Mouse (Mus musculus): ENCODE results near the gene Gm20479. TPM values are rescaled to one million over a fixed set of nuclear protein-coding genes. Genes with fewer than 3 reads are reported as not detected.

The Gm20479 gene
- polyA plus RNA-seq, 1 experiment = not detected

DNA sequence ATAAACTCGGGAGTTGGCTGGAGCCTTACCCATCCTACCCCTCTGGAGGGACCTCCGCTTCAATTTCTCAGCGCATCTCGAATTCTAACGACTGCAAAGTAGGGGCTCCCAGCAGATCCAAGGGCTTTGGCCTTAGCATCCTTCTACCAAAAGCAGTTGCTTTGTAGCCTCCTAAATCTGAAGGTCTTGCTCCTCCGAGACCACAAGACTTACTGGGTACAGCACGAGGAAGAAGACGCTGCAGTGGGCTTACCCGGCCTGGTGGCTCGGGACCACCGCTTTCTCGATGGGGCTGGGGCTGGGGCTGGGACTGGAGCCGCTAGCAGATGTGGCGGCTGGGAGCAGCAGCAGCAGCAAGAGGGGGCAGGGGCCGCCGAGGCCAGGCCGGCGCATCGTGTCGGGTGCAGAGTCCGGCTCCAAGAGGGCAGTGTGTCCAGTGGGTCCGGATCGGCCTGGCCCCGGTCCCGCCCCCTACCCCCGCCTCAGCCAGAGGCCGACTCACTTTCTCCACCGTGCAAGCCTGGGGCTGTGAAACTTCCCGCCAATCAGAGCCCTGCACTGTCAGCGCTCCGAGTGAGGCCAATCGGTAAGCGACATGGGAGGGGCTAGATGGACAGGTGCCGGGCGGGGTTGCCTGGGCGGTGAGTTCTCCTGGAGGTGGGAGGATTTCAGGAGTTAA, 19.9 kb downstream of the Gm20479 start, which contains the start of gene Ltbp4:
Gene Ltbp4, minus strand, starts transcription at position 518 of the 679 bp plus-strand sequence.
- no peak for TF ChIP-seq CTCF (IDR thresholded peaks at IDR 0.05; ENCODE audit: insufficient read depth, low read length)
- TF ChIP-seq POLR2A (IDR thresholded peaks at IDR 0.05; ENCODE audit: borderline replicate concordance, extremely low read depth, low read depth, low read length) = no peak
- DNase-seq = peak; percentile 49
- 4% methylated on average over 36 of the region's 36 CpGs for WGBS
- Histone ChIP-seq H3K4me3 (replicated peaks; ENCODE audit: extremely low read depth, low read depth, low read length) (no peak within 1 kb of the TSS), H3K4me1 (ENCODE audit: control insufficient read depth, insufficient read depth, low read length) (no peaks in the 10 kb centered on the region; the same call in 1 of the 2 replicates)

DNA sequence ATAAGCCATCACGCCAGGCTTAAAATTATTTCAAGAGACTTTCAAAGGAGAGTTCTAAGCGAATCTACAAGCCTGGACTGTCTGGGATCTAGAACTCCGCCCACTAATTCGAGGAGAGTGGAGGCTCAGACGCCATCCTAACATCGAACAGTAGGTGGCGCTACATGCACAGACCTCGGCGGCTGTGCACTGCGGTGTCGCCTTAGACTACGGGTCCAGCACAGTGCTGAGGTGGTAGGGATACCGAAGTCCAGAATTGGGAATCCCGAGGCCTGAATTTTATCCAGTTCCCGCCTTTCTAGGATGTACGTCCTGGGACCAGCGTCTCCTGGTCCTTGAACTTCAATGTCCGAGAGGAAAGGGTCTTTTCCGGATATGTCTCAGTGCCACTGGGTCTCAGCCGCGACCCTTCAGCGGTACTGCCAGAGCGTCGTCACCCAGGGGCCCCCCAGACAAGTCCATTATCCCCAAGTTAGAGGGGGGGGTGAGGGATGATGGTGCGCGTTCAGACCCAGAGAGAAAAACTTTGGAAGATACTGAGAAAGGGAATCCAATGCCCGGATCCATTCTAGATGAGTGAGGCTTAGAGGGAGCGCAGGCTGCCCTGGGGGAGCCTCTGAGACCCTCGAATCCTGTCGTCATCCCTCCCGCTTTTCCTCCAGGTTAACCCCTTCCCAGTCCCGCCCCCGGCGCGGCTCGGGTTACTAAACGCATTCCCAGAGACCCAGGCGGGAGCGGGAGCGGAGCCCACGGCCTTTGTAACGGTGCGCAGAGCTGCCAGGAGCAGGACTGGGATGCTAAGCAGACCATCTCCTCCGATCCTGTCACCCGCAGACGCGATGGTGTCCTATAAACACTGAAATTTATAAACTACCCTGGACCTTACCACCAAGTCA, 21.0 kb downstream of the Gm20479 start:
- Histone ChIP-seq H3K4me1 (ENCODE audit: control insufficient read depth, insufficient read depth, low read length) (peaks cover 4% of the 10 kb centered on the region), H3K4me3 (replicated peaks; ENCODE audit: extremely low read depth, low read depth, low read length) (no peak overlapping the region)
- TF ChIP-seq POLR2A (IDR thresholded peaks at IDR 0.05; ENCODE audit: borderline replicate concordance, extremely low read depth, low read depth, low read length) (no peak), CTCF (IDR thresholded peaks at IDR 0.05; ENCODE audit: insufficient read depth, low read length) (peak; percentile 96)
- 1% methylated on average over 47 of the region's 47 CpGs for WGBS
- DNase-seq = peak; percentile 90

DNA sequence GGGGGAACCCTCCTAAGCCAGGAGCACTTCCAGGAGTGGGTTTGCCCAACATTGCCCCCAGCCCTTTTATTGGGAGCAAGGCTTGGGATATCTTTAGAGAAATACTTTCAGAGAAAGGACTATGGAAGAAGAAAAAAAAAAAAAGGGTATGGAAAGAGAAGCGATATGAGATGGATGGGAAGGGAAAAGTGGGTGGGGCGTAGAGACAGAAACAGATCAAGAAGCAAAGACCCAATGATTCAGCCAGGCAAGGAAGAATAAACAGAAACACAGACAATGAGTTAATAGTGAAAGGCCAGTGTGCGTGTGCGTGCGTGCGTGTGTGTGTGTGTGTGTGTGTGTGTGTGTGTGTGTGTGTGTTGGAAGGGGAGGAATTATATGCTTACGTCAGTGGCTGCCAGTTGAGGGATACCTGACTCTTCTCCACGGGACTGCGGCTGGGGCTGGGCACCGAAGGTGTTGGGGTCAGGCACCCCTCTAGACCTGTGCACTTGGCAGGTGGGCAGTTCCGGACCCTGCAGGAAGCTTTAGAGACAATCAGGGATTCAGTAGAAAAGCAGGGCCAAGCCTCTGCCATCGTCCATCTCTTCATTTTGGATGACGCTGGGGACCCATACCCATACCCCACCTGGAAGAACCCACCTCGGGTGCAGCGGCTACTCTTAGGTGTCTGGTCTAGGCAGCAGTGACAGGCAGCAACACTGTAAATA, 22.1 kb downstream of the Gm20479 start:
- no peak overlapping the region for H3K4me3 ChIP-seq (replicated peaks; ENCODE audit: extremely low read depth, low read depth, low read length)
- no peak for DNase-seq
- peaks cover 8% of the 10 kb centered on the region for H3K4me1 ChIP-seq (ENCODE audit: control insufficient read depth, insufficient read depth, low read length)

DNA sequence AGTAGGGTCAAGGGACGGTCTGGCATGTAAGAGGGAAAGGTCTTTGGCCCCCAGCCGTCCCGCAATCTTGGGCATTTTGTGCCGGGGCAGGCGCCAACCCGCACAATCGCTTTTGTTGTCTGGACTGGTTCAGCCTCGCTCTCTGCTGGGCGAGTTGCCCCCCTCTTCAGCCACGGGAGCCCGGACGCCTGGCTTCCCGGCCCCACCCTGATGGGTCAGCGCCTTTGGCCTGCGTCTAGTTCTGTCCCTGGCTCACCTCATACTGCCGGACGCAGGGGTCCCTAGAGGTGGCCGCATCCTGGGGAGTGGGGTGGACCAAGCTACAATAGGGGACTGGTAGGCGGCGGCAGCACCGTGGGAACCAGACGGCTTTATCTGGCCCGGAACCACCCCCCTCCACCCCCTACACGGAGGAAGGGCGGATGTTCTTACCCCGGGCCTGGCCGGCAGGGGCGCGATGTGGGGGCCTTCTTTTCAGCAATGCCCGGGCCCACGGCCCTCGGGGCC, 22.8 kb downstream of the Gm20479 start:
- peaks cover 9% of the 10 kb centered on the region for H3K4me1 ChIP-seq (ENCODE audit: control insufficient read depth, insufficient read depth, low read length)
- DNase-seq = peak; percentile 33
- peak overlapping the region; percentile 2 for H3K4me3 ChIP-seq (replicated peaks; ENCODE audit: extremely low read depth, low read depth, low read length)
- TF ChIP-seq CTCF (IDR thresholded peaks at IDR 0.05; ENCODE audit: insufficient read depth, low read length) = no peak
- TF ChIP-seq POLR2A (IDR thresholded peaks at IDR 0.05; ENCODE audit: borderline replicate concordance, extremely low read depth, low read depth, low read length) = no peak
- 2% methylated on average over 32 of the region's 32 CpGs for WGBS

More for the DNA sequence above, 22.1 kb downstream of the Gm20479 start:
- TF ChIP-seq POLR2A (IDR thresholded peaks at IDR 0.05; ENCODE audit: borderline replicate concordance, extremely low read depth, low read depth, low read length) (no peak), CTCF (IDR thresholded peaks at IDR 0.05; ENCODE audit: insufficient read depth, low read length) (no peak)
- WGBS = 40% methylated on average over 15 of the region's 15 CpGs

DNA sequence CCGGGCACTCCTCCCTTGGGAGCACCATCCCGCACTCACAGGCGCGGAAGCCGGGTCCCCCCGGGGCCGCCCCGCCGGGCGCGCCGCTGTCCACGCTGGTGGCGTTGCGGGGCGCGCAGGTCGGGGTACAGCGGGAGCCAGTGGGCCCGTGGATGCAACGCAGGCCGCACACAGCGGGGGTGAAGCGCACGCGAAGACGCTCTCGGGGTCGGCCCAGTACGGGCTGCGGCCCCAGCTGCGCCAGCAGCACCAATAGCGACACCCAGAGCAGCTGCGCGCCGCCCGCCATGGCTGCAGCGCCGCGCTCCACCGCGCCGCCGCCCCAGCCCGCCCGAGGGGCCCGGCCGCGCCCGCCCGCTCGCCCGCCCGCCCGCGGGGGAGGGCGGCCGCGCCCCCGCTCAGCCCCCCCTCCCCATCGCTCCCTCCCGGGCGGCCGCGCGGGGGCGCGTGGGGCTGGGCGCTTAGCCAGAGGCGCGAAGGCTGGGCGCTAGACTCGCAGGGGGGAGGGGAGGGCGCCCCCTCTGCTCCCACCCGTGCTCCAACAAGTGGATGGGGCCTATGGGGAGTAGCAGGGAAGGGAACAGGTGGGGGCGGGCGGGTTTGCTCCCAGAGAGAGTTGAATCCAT, 23.8 kb downstream of the Gm20479 start:
- Histone ChIP-seq H3K4me1 (ENCODE audit: control insufficient read depth, insufficient read depth, low read length) (peaks cover 14% of the 10 kb centered on the region), H3K4me3 (replicated peaks; ENCODE audit: extremely low read depth, low read depth, low read length) (peak overlapping the region; percentile 57)
- WGBS = 1% methylated on average over 54 of the region's 77 CpGs
- TF ChIP-seq CTCF (IDR thresholded peaks at IDR 0.05; ENCODE audit: insufficient read depth, low read length) = no peak
- TF ChIP-seq POLR2A (IDR thresholded peaks at IDR 0.05; ENCODE audit: borderline replicate concordance, extremely low read depth, low read depth, low read length) = no peak
- peak; percentile 25 for DNase-seq

DNA sequence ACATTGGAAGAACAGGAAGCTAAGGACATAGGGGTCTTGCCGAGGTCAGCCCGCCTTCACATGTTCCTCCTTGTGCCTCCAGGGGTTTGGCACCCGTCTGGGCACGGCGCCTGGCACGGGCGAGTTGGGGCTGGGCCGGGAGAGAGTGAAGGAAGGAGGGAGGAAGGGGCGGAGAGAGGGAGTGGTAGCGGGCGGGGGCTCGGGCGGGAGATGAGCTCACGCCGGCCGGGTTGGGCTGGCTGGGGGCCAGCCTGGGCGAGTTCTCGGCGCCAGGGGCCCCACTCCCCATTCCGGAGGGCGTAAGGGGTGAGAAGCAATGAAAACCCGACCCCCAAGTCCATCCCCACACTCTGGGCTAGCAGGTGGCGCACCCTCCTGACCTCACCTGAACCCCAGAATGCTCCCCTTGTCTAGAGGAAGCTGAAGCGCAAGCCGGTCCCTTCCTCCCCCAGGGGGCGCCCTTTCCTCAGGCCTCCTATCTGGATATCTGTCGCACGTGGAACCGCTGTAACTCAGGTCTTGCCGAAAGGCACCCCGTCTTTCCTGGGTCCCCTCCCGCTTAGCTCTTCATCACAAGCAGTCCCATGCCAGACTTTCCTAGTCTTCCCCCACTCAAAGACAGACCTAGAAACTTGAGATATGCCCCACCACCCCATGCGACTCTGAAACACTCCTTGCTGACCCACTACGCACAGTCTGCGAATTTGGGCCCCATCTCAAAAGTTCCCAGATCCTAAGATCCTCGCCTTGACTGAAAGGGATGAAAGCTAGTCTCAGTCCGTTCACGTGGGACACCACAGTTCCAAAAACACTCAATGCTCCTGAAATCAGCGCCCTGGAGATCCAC, 24.6 kb downstream of the Gm20479 start:
- WGBS = 2% methylated on average over 38 of the region's 39 CpGs
- TF ChIP-seq CTCF (IDR thresholded peaks at IDR 0.05; ENCODE audit: insufficient read depth, low read length) (peak; percentile 76), POLR2A (IDR thresholded peaks at IDR 0.05; ENCODE audit: borderline replicate concordance, extremely low read depth, low read depth, low read length) (peak; percentile 59; the same call in 1 of the 2 replicates)
- DNase-seq = peak; percentile 90
- H3K4me1 ChIP-seq (ENCODE audit: control insufficient read depth, insufficient read depth, low read length) = peaks cover 14% of the 10 kb centered on the region
- peak overlapping the region; percentile 57 for H3K4me3 ChIP-seq (replicated peaks; ENCODE audit: extremely low read depth, low read depth, low read length)

DNA sequence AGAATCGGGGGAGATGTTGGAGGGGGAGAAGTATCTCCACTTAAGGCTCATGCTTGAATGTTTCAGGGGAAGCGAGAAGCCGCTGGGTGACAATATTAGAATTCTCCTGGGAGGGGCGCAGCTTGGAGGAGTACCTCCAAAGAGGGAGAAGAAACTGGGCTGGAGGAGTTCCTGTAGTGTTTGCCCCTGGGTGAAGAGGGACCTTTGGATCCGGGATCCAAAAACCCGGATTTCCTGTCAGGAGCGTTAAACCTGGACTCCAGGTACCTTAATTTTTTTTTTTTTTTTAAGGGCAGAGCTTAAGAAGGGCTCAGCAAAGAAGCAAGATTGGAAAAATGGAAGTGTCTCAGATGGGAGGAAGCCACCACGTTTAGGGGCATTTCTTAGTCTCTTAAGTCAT, 25.4 kb downstream of the Gm20479 start:
- no peak for DNase-seq
- Histone ChIP-seq H3K4me1 (ENCODE audit: control insufficient read depth, insufficient read depth, low read length) (peaks cover 14% of the 10 kb centered on the region), H3K4me3 (replicated peaks; ENCODE audit: extremely low read depth, low read depth, low read length) (peak overlapping the region; percentile 51)
- no peak for TF ChIP-seq POLR2A (IDR thresholded peaks at IDR 0.05; ENCODE audit: borderline replicate concordance, extremely low read depth, low read depth, low read length)
- TF ChIP-seq CTCF (IDR thresholded peaks at IDR 0.05; ENCODE audit: insufficient read depth, low read length) = no peak
- WGBS = 4% methylated on average over 8 of the region's 8 CpGs

DNA sequence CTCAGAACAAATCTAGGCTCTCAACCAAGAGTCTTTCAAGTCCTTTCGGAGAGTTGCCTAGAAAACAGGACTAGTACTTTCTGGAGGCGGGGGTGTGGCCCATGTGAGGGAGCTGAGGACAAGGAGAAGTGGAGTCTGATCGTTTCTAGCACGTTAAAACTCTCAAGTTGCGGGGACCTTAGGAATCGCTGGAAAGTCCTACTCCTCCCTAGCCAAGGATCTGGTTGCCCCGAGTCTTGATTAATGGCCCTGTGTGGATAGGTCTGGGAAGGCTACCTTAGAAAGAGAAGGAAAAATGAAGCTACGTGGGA, 25.7 kb downstream of the Gm20479 start:
- 2% methylated on average over 8 of the region's 8 CpGs for WGBS
- DNase-seq = peak; percentile 46
- TF ChIP-seq POLR2A (IDR thresholded peaks at IDR 0.05; ENCODE audit: borderline replicate concordance, extremely low read depth, low read depth, low read length) (no peak), CTCF (IDR thresholded peaks at IDR 0.05; ENCODE audit: insufficient read depth, low read length) (no peak)
- Histone ChIP-seq H3K4me3 (replicated peaks; ENCODE audit: extremely low read depth, low read depth, low read length) (peak overlapping the region; percentile 51), H3K4me1 (ENCODE audit: control insufficient read depth, insufficient read depth, low read length) (peaks cover 14% of the 10 kb centered on the region)
